Mouse (Mus musculus) hindbrain, embryonic 12.5 days (tissue): ENCODE data around the gene Calm5. TPM values are rescaled to one million over a fixed set of nuclear protein-coding genes. Genes with fewer than 3 reads are reported as not detected.
"Not testable (repeated sequence)": the region's sequence is repeated elsewhere in the genome, so short reads cannot be mapped to it uniquely, and the experiment has no call there.

Experiments used
- ATAC-seq: fragments of 200-750 bp; cut with Nextera tagmentation; 2 replicates; pipeline ENCODE4 v1.8.0; 2017; ENCODE audit warnings: moderate TSS enrichment; ENCODE audit not compliant: low FRiP score
- H3K27ac ChIP-seq: fragments of 300-500 bp; sonication (generic); 2 replicates; pipeline ENCODE4 v1.5.1; 2016; ENCODE audit warnings: mild to moderate bottlenecking
- H3K27me3 ChIP-seq: fragments of 300-500 bp; sonication (generic); 2 replicates; pipeline ENCODE4 v1.6.1; 2016; ENCODE audit warnings: mild to moderate bottlenecking
- H3K36me3 ChIP-seq: fragments of 300-500 bp; sonication (generic); 2 replicates; pipeline ENCODE4 v1.6.1; 2016; ENCODE audit warnings: mild to moderate bottlenecking
- H3K4me1 ChIP-seq: fragments of 300-500 bp; sonication (generic); 2 replicates; pipeline ENCODE4 v1.6.1; 2016
- H3K4me2 ChIP-seq: fragments of 300-500 bp; sonication (generic); replicated peaks from 2 replicates; pipeline ENCODE4 v1.6.1; 2016; ENCODE audit warnings: mild to moderate bottlenecking
- H3K4me3 ChIP-seq: fragments of 300-500 bp; sonication (generic); 2 replicates; pipeline ENCODE4 v1.5.1; 2016; ENCODE audit warnings: mild to moderate bottlenecking
- H3K9ac ChIP-seq: fragments of 300-500 bp; sonication (generic); 2 replicates; pipeline ENCODE4 v1.6.1; 2016; ENCODE audit warnings: mild to moderate bottlenecking, moderate library complexity
- H3K9me3 ChIP-seq: fragments of 300-500 bp; sonication (generic); replicated peaks from 2 replicates; pipeline ENCODE4 v1.6.1; 2016; ENCODE audit warnings: mild to moderate bottlenecking
- WGBS: fragments of 180-500 bp; shearing (Covaris S2); methylation state at CpG from one replicate; pipeline ENCODE4 v1.1.7; 2016; 5-methylcytosine and 5-hydroxymethylcytosine counted together
- polyA plus RNA-seq: library from polyadenylated mRNA; unstranded; fragments of >200 nt; fragmentation: Nextera tagmentation; extraction: Ambion mirVana; gene quantifications from 2 replicates; pipeline ENCODE4 v1.2.1, GENCODE M21; 2016

Calm5 gene
- polyA plus RNA-seq: not detected in 2 replicates

GRCm38 (mm10) chr13:3853648-3854333 lies at the start of gene Calm5:
TSS of gene Calm5 (plus strand) at chr13:3854173.
- H3K4me2 ChIP-seq, ATAC-seq, H3K36me3 ChIP-seq, H3K9me3 ChIP-seq, H3K27ac ChIP-seq, H3K4me3 ChIP-seq, H3K4me1 ChIP-seq, H3K9ac ChIP-seq, H3K27me3 ChIP-seq: not testable (repeated sequence)
- 92% methylated on average over 3 of the region's 3 CpGs for WGBS

- Histone ChIP-seq H3K27me3 (no peaks in the 10 kb centered on the region), H3K4me1 (no peaks in the 10 kb centered on the region), H3K4me2 (no peak within 1 kb of the TSS), H3K9ac (no peak within 1 kb of the TSS), H3K36me3 (no peaks in the 10 kb centered on the region), H3K9me3 (no peaks in the 10 kb centered on the region), H3K27ac (no peak within 1 kb of the TSS), H3K4me3 (no peak within 1 kb of the TSS)
- ATAC-seq: no peak
- WGBS: 89% methylated on average over 13 of the region's 13 CpGs
Observed at GRCm38 (mm10) chr13:3804186-3804585, 49.8 kb upstream of the Calm5 start, which contains the start of gene Calml3. TSS of gene Calml3 (minus strand) at chr13:3804316.

GRCm38 (mm10) chr13:3805132-3805531 lies 48.8 kb upstream of the Calm5 start:
- no peaks in the 10 kb centered on the region for H3K27me3 ChIP-seq
- 53% methylated on average over 2 of the region's 2 CpGs for WGBS
- no peaks in the 10 kb centered on the region for H3K36me3 ChIP-seq
- H3K4me2 ChIP-seq: no peak overlapping the region
- no peak overlapping the region for H3K27ac ChIP-seq
- no peak for ATAC-seq
- no peak overlapping the region for H3K9ac ChIP-seq
- H3K9me3 ChIP-seq: no peaks in the 10 kb centered on the region
- no peaks in the 10 kb centered on the region for H3K4me1 ChIP-seq
- H3K4me3 ChIP-seq: no peak overlapping the region

DNA sequence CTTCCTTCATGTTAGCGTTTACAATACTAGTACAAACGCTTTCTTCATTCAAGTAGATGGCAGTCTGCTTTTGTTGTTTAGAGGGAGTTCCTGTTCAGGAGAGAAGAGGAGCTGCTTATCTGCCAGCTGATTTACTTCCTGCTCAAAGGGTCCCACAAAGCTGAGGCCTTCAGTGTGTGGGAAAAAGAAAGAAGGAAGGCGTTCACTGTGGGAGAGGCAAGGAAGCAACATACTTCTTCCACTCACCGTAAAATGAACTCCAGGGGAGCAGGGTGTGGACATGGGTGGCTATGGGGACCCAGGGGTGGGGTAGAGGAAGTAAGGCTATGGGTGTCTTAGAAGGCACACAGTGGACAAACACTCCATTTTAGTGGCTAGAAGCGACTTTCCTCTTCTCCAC lies 48.3 kb upstream of the Calm5 start:
- H3K9me3 ChIP-seq: no peaks in the 10 kb centered on the region
- no peak for ATAC-seq
- H3K36me3 ChIP-seq: no peaks in the 10 kb centered on the region
- WGBS: 86% methylated on average over 5 of the region's 5 CpGs
- no peaks in the 10 kb centered on the region for H3K4me1 ChIP-seq
- no peak overlapping the region for H3K9ac ChIP-seq
- H3K27ac ChIP-seq: no peak overlapping the region
- H3K4me2 ChIP-seq: no peak overlapping the region
- H3K4me3 ChIP-seq: no peak overlapping the region
- no peaks in the 10 kb centered on the region for H3K27me3 ChIP-seq

DNA sequence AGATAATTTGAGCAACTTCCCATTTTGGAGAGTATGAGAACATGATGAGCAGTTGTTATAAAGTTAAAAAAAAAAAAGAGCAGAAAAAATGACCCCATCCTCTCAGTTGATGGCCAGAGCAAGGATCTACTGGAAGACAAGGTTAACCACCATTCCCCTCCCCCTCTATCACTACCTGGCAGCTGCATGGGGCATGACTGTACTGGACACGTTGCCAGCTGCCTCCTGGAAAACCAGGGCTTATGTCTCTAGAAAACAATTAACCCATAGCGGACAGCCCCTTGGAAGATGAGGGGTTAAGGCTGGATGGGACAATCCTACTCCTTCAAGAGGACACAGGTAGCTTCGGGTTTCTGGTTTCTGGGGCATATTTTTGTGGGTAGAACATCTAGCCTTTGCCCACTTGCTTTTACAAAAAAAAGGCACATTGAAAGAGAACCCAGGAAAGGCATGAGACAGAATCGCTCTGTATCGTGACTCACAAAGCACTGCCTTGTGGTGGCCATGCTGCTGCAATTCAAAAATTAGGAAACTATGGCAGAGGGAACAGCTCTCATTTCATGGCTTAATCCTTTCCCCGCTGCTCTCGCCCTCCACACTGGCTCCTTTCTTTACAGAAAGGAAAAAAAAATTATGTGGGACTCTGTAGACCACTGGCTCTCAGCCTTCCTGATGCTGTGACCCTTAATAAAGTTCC lies 46.7 kb upstream of the Calm5 start:
- Histone ChIP-seq H3K27me3 (no peaks in the 10 kb centered on the region), H3K4me3 (no peak overlapping the region), H3K9ac (no peak overlapping the region), H3K4me1 (no peaks in the 10 kb centered on the region), H3K4me2 (no peak overlapping the region), H3K27ac (no peak overlapping the region), H3K9me3 (no peaks in the 10 kb centered on the region), H3K36me3 (no peaks in the 10 kb centered on the region)
- 80% methylated on average over 7 of the region's 7 CpGs for WGBS
- no peak for ATAC-seq

DNA sequence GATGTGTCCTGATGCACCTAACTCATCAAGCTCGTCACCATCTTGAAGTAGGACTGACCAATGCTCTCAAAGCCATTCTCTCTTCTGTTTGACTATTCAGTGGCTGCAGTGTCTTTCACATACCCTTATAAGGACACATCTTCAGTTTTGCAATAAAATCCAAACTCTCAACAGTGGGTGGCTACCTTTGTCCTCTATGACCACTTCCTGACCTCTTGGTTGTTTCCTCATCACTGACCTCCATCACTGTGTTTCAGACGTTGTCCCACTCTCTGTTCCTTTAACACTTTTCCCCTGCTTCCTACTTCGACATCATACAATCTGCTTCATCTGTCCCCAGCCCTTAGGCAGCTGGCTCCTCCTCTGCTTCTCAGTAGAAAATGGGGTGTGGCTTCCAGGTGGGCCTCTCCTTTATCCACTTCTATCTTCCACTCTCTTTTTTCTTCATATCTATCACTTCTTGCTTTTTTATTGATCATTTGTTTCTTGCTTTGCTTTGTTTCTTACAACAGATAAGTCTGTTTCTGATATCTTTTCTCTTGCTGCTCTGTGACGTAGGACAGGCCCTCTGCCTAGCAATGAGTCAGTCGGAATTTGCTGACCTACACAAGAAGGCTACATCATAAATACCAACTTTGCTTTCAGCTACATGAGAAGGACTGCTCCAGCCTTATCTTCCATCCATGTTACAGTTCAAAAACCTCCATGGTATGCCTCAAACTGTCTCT lies 35.8 kb upstream of the Calm5 start:
- no peak overlapping the region for H3K4me3 ChIP-seq
- no peaks in the 10 kb centered on the region for H3K36me3 ChIP-seq
- no peaks in the 10 kb centered on the region for H3K9me3 ChIP-seq
- ATAC-seq: no peak
- no peak overlapping the region for H3K4me2 ChIP-seq
- no peak overlapping the region for H3K9ac ChIP-seq
- H3K27me3 ChIP-seq: no peaks in the 10 kb centered on the region
- WGBS: 87% methylated on average over 5 of the region's 5 CpGs
- no peaks in the 10 kb centered on the region for H3K4me1 ChIP-seq
- H3K27ac ChIP-seq: no peak overlapping the region

GRCm38 (mm10) chr13:3818740-3819076 lies 35.3 kb upstream of the Calm5 start:
- ATAC-seq: no peak
- Histone ChIP-seq H3K4me3 (no peak overlapping the region), H3K9me3 (no peaks in the 10 kb centered on the region), H3K4me2 (no peak overlapping the region), H3K27me3 (no peaks in the 10 kb centered on the region), H3K9ac (no peak overlapping the region), H3K4me1 (no peaks in the 10 kb centered on the region), H3K27ac (no peak overlapping the region), H3K36me3 (no peaks in the 10 kb centered on the region)
- WGBS: 91% methylated on average over 2 of the region's 2 CpGs

DNA sequence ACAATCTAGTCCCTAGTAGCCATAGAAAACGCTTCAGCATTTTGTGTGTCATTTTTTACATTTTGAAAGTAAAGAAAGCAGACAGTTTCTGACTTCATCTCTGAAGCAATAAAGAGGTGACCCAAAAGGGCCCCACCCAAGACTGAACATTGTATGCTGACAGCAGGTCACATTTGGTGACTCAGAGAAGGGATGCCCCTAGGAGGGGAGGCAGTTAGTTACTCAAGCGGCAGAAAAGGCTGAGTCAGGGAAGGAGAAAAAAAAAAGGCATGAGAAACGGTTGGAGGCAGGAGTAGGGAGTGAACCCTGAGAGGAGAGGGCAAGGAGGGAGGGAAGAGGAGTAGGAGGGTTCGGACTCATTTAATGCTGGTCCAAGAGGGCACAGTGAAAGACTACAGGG lies 31.9 kb upstream of the Calm5 start:
- no peaks in the 10 kb centered on the region for H3K36me3 ChIP-seq
- H3K9ac ChIP-seq: no peak overlapping the region
- no peaks in the 10 kb centered on the region for H3K4me1 ChIP-seq
- no peaks in the 10 kb centered on the region for H3K27me3 ChIP-seq
- no peak overlapping the region for H3K4me2 ChIP-seq
- WGBS: 61% methylated on average over 4 of the region's 4 CpGs
- H3K4me3 ChIP-seq: no peak overlapping the region
- no peaks in the 10 kb centered on the region for H3K9me3 ChIP-seq
- no peak for ATAC-seq
- H3K27ac ChIP-seq: no peak overlapping the region

GRCm38 (mm10) chr13:3825726-3826125 lies 28.2 kb upstream of the Calm5 start:
- H3K27me3 ChIP-seq: no peaks in the 10 kb centered on the region
- H3K36me3 ChIP-seq: no peaks in the 10 kb centered on the region
- no peak overlapping the region for H3K9ac ChIP-seq
- no peak overlapping the region for H3K4me3 ChIP-seq
- no peaks in the 10 kb centered on the region for H3K9me3 ChIP-seq
- H3K4me1 ChIP-seq: no peaks in the 10 kb centered on the region
- no peak overlapping the region for H3K27ac ChIP-seq
- ATAC-seq: no peak
- H3K4me2 ChIP-seq: no peak overlapping the region

DNA sequence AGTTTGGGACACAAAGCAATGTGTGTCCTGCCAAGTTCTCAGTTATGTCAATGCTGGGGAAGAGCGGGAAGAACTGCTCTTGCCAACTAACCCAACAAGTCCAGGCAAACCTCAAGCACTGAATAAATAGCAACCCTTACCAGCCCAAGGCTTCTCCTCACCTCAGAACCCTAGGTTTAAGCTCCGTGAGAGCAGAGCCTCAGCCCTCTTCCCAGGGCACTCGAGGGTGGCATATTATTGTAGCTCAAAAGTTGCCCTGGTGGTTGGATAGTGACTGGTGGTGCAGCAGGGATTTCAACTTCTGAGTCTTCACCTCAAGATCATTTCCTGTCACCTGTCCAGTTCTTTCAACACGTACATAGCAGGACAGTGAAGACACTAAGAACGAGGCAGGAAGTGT lies 22.4 kb upstream of the Calm5 start:
- ATAC-seq: no peak
- no peak overlapping the region for H3K4me3 ChIP-seq
- WGBS: 81% methylated on average over 5 of the region's 5 CpGs

GRCm38 (mm10) chr13:3831994-3832393 lies 22.0 kb upstream of the Calm5 start:
- H3K9me3 ChIP-seq: no peaks in the 10 kb centered on the region
- ATAC-seq: no peak
- no peaks in the 10 kb centered on the region for H3K36me3 ChIP-seq
- H3K4me2 ChIP-seq: no peak overlapping the region
- no peak overlapping the region for H3K27ac ChIP-seq
- WGBS: 68% methylated on average over 1 of the region's 1 CpGs
- H3K4me3 ChIP-seq: no peak overlapping the region
- no peaks in the 10 kb centered on the region for H3K27me3 ChIP-seq
- H3K9ac ChIP-seq: no peak overlapping the region
- no peaks in the 10 kb centered on the region for H3K4me1 ChIP-seq

More for the DNA sequence above, 22.4 kb upstream of the Calm5 start:
- H3K9me3 ChIP-seq: no peaks in the 10 kb centered on the region
- no peak overlapping the region for H3K4me2 ChIP-seq
- H3K36me3 ChIP-seq: no peaks in the 10 kb centered on the region
- no peaks in the 10 kb centered on the region for H3K27me3 ChIP-seq
- no peak overlapping the region for H3K27ac ChIP-seq
- H3K9ac ChIP-seq: no peak overlapping the region
- H3K4me1 ChIP-seq: no peaks in the 10 kb centered on the region

- whole genome bisulfite sequencing: 74% methylated on average over 2 of the region's 2 CpGs
- no peak overlapping the region for H3K27ac ChIP-seq
- no peaks in the 10 kb centered on the region for H3K27me3 ChIP-seq
- H3K4me1 ChIP-seq: no peaks in the 10 kb centered on the region
- H3K4me2 ChIP-seq: no peak overlapping the region
- ATAC-seq: no peak
- H3K9ac ChIP-seq: no peak overlapping the region
- no peak overlapping the region for H3K4me3 ChIP-seq
- H3K9me3 ChIP-seq: no peaks in the 10 kb centered on the region
- H3K36me3 ChIP-seq: no peaks in the 10 kb centered on the region
Observed at GRCm38 (mm10) chr13:3832450-3832849, 21.5 kb upstream of the Calm5 start.
